Mouse (Mus musculus) stomach, postnatal 0 days (tissue): ENCODE results near the gene Snx7.

Experiments
- CTCF ChIP-seq: IDR thresholded peaks from 2 replicates; pipeline ENCODE4 v1.5.1; 2016; ENCODE audit warnings: antibody characterized with exemption, low read depth, mild to moderate bottlenecking, moderate library complexity
- EP300 ChIP-seq: optimal IDR thresholded peaks from 2 replicates; pipeline ENCODE3; 2016; ENCODE audit warnings: antibody characterized with exemption

DNA sequence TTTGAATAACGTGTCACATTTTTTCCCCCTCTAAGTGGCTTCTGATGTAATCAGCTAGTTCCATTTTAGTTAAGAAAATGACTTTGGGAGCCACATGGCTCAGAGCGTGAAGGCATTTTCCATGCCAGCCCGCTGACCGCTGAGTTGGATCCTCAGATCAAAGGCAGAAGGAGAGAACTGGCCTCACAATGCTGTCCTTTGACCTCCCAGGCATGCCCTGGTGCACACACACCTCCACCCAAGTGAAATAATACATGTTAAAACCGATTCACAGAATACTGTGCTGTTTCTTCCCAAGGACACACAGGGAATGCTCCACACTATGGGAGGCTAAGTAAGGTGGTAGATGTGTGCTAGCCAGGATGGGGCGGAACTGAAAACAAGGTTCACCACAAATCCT, 81.5 kb downstream of the Snx7 start:
- TF ChIP-seq CTCF (no peak), EP300 (no peak)
